Mouse (Mus musculus): Measurements from ENCODE around the gene Sox15.
"Not testable (repeated sequence)": the region's sequence is repeated elsewhere in the genome, so short reads cannot be mapped to it uniquely, and the experiment has no call there.

The Sox15 gene

GRCm38 (mm10) chr11:69697396-69697795 lies 42.3 kb downstream of the Sox15 start:
- no peak for DNase-seq (ENCODE audit: extremely low read depth, insufficient read length, low spot score)

- DNase-seq (ENCODE audit: extremely low read depth, insufficient read length, low spot score), result no peak
Measured at GRCm38 (mm10) chr11:69698574-69698973, 43.5 kb downstream of the Sox15 start.

- DNase-seq (ENCODE audit: extremely low read depth, insufficient read length, low spot score), result no peak
Measured at GRCm38 (mm10) chr11:69699595-69699994, 44.5 kb downstream of the Sox15 start.

- DNase-seq (ENCODE audit: extremely low read depth, insufficient read length, low spot score), result not testable (repeated sequence)
Measured at GRCm38 (mm10) chr11:69702886-69703285, 47.8 kb downstream of the Sox15 start.

GRCm38 (mm10) chr11:69703381-69703780 lies 48.3 kb downstream of the Sox15 start:
- not testable (repeated sequence) for DNase-seq (ENCODE audit: extremely low read depth, insufficient read length, low spot score)

GRCm38 (mm10) chr11:69703814-69704612 lies 48.9 kb downstream of the Sox15 start:
- no peak for DNase-seq (ENCODE audit: extremely low read depth, insufficient read length, low spot score)

GRCm38 (mm10) chr11:69704613-69705010 lies 49.5 kb downstream of the Sox15 start:
- DNase-seq (ENCODE audit: extremely low read depth, insufficient read length, low spot score), result no peak
